ENCODE assay signal across 9 mouse cellular contexts in genomic region chr12:79928298-79928697, GRCm38 (mm10).
DNase-seq lines count a peak whose midpoint lies in the region; ATAC-seq and TF ChIP-seq lines count a peak whose summit lies in the region.
"Had no signal": no experiment of that assay in that cellular context is flagged by ENCODE, and none has a peak within 500 bp of the region (broad histone marks: within the 10 kb centered on the region; RNA-seq: fewer than 3 reads in every experiment).

No protein-coding gene starts in this region.

- H3K36me3 ChIP-seq in heart, adult 2 months (ENCODE audit: control insufficient read depth, insufficient read depth, low read length), result peaks cover 3% of the 10 kb centered on the region
- H3K36me3 ChIP-seq in heart, embryonic 11.5 days (ENCODE audit: control insufficient read depth, insufficient read depth, low read length), result no peaks in the 10 kb centered on the region
- H3K36me3 ChIP-seq in limb, embryonic 12.5 days, result no peaks in the 10 kb centered on the region
- no peaks in the 10 kb centered on the region for H3K36me3 ChIP-seq in liver, embryonic 11.5 days (ENCODE audit: control insufficient read depth, insufficient read depth, low read length)

- H3K9me3 ChIP-seq in heart, embryonic 11.5 days (replicated peaks; ENCODE audit: control insufficient read depth, low read length), result no peaks in the 10 kb centered on the region
- no peaks in the 10 kb centered on the region for H3K9me3 ChIP-seq in limb, embryonic 12.5 days
- H3K9me3 ChIP-seq in liver, embryonic 11.5 days (ENCODE audit: control insufficient read depth, low read length), result no peaks in the 10 kb centered on the region

- no peak for TF ChIP-seq EP300 in heart, adult 2 months (IDR thresholded peaks at IDR 0.05; ENCODE audit: insufficient read depth, low read depth, low read length)

- no peak for ATAC-seq in heart, embryonic 11.5 days (replicated peaks; ENCODE audit: insufficient number of reproducible peaks, low FRiP score, low TSS enrichment)
- 0 out of 2 replicates have a peak, but pooled peaks have one; percentile 9 for ATAC-seq in limb, embryonic 12.5 days (ENCODE audit: insufficient number of reproducible peaks, insufficient read depth, low FRiP score, low TSS enrichment, low read depth)
- ATAC-seq in liver, embryonic 11.5 days (replicated peaks; ENCODE audit: low FRiP score), result no peak
- ATAC-seq in inflammation-experienced regulatory T-cells, adult 6 months, result no peak

- DNase-seq in heart, adult 2 months, result no peak
- DNase-seq in heart, postnatal 36 days, result no peak
- DNase-seq in brain, embryonic 14.5 days (ENCODE audit: low read depth), result peak; percentile 76
- no peak for DNase-seq in adrenal gland, adult 18-20 months (ENCODE audit: low spot score in 2 of 2)
- no peak for DNase-seq in liver, embryonic 11.5 days (ENCODE audit: low spot score)
- DNase-seq: liver had no signal

- H3K4me1 ChIP-seq in heart, adult 2 months (ENCODE audit: control insufficient read depth, insufficient read depth, low read length), result peaks cover 29% of the 10 kb centered on the region
- H3K4me1 ChIP-seq in heart, embryonic 11.5 days (ENCODE audit: control insufficient read depth, insufficient read depth, low read length), result peaks cover 37% of the 10 kb centered on the region
- H3K4me1 ChIP-seq in limb, embryonic 12.5 days (replicated peaks), result peaks cover 70% of the 10 kb centered on the region
- peaks cover 8% of the 10 kb centered on the region; the same call in 1 of the 2 replicates for H3K4me1 ChIP-seq in liver, embryonic 11.5 days (replicated peaks; ENCODE audit: control insufficient read depth, insufficient read depth, low read length)

- TF ChIP-seq CTCF in heart, adult 2 months (IDR thresholded peaks at IDR 0.05), result no peak
- TF ChIP-seq CTCF in brain, embryonic 14.5 days (IDR thresholded peaks at IDR 0.05; ENCODE audit: borderline replicate concordance, extremely low read depth, insufficient read depth, insufficient read length), result no peak

- 43% methylated on average over 4 of the region's 4 CpGs for WGBS in heart, adult 2 months
- WGBS in heart, embryonic 11.5 days (ENCODE audit: insufficient replicate concordance), result 45% methylated on average over 4 of the region's 4 CpGs
- WGBS in limb, embryonic 12.5 days, result 20% methylated on average over 4 of the region's 4 CpGs
- 60% methylated on average over 4 of the region's 4 CpGs for WGBS in liver, embryonic 11.5 days

- H3K27me3 ChIP-seq in heart, adult 2 months (ENCODE audit: control insufficient read depth, insufficient read depth, low read length), result no peaks in the 10 kb centered on the region
- no peaks in the 10 kb centered on the region for H3K27me3 ChIP-seq in heart, embryonic 11.5 days (ENCODE audit: control insufficient read depth, insufficient read depth, low read length)
- no peaks in the 10 kb centered on the region for H3K27me3 ChIP-seq in limb, embryonic 12.5 days
- no peaks in the 10 kb centered on the region for H3K27me3 ChIP-seq in liver, embryonic 11.5 days (replicated peaks; ENCODE audit: control insufficient read depth, insufficient read depth, low read length)

- no peak overlapping the region for H3K4me2 ChIP-seq in heart, embryonic 11.5 days
- H3K4me2 ChIP-seq in limb, embryonic 12.5 days, result 0 out of 2 replicates have a peak overlapping the region, but pooled peaks have one; percentile 43
- H3K4me2 ChIP-seq in liver, embryonic 11.5 days, result no peak overlapping the region

- no peak overlapping the region for H3K9ac ChIP-seq in heart, adult 2 months (ENCODE audit: low read depth, low read length)
- H3K9ac ChIP-seq in heart, embryonic 11.5 days (ENCODE audit: low read depth, low read length), result no peak overlapping the region
- H3K9ac ChIP-seq in limb, embryonic 12.5 days (replicated peaks), result no peak overlapping the region
- H3K9ac ChIP-seq in liver, embryonic 11.5 days (ENCODE audit: low read depth, low read length), result no peak overlapping the region

- H3K4me3 ChIP-seq in heart, adult 2 months, result no peak overlapping the region
- no peak overlapping the region for H3K4me3 ChIP-seq in heart, embryonic 11.5 days (ENCODE audit: low read depth, low read length)
- H3K4me3 ChIP-seq in limb, embryonic 12.5 days (replicated peaks), result no peak overlapping the region
- H3K4me3 ChIP-seq in liver, embryonic 11.5 days (ENCODE audit: low read depth, low read length), result no peak overlapping the region

- H3K79me2 ChIP-seq in heart, adult 2 months (replicated peaks; ENCODE audit: control insufficient read depth, insufficient read depth, low read length), result no peaks in the 10 kb centered on the region

- H3K27ac ChIP-seq in heart, adult 2 months, result peak overlapping the region; percentile 87
- H3K27ac ChIP-seq in heart, embryonic 11.5 days (ENCODE audit: low read depth, low read length), result 0 out of 2 replicates have a peak overlapping the region, but pooled peaks have one; percentile 62
- H3K27ac ChIP-seq in limb, embryonic 12.5 days, result peak overlapping the region; percentile 96
- H3K27ac ChIP-seq in liver, embryonic 11.5 days (ENCODE audit: low read depth, low read length), result no peak overlapping the region

- intact Hi-C loops in heart, adult 2 months (cut with DNase I), result loop anchor here (2.0 to 10.0 kb wide), 6 partner anchors 36 to 313 kb away; no protein-coding TSS in a partner anchor
- intact Hi-C loops in heart, postnatal 36 days (cut with DNase I), result loop anchor here (5.0 kb wide), 1 partner anchor 184 kb away; the partner anchor contains the start of gene Zfp36l1

- TF ChIP-seq POLR2A in heart, adult 2 months (IDR thresholded peaks at IDR 0.05; ENCODE audit: insufficient read depth, low read depth, low read length), result no peak
- TF ChIP-seq POLR2A in brain, embryonic 14.5 days (IDR thresholded peaks at IDR 0.05; ENCODE audit: borderline replicate concordance, extremely low read depth, insufficient read depth, insufficient read length, poor library complexity, severe bottlenecking), result no peak
